Mouse (Mus musculus): ENCODE data around the gene Orc3. TPM values are rescaled to one million over a fixed set of nuclear protein-coding genes. Genes with fewer than 3 reads are reported as not detected.

Gene Orc3
- polyA plus RNA-seq, 1 experiment from 2014 or later, result 91.7 TPM

GRCm38 (mm10) chr4:34629956-34630355 is 15.2 kb upstream of the Orc3 start:
- 92% methylated on average over 1 of the region's 1 CpGs for WGBS
- H3K4me3 ChIP-seq, result no peak overlapping the region
- no peaks in the 10 kb centered on the region for H3K4me1 ChIP-seq
- no peaks in the 10 kb centered on the region for H3K27me3 ChIP-seq
- no peak for ATAC-seq
- H3K4me2 ChIP-seq, result no peak overlapping the region
- H3K9ac ChIP-seq, result no peak overlapping the region
- peaks cover 56% of the 10 kb centered on the region for H3K36me3 ChIP-seq (ENCODE audit: poor library complexity, severe bottlenecking)
- H3K27ac ChIP-seq, result no peak overlapping the region
- H3K9me3 ChIP-seq (replicated peaks), result no peaks in the 10 kb centered on the region

GRCm38 (mm10) chr4:34626401-34626800 is 11.7 kb upstream of the Orc3 start:
- 90% methylated on average over 6 of the region's 6 CpGs for WGBS
- Histone ChIP-seq H3K9me3 (replicated peaks) (no peaks in the 10 kb centered on the region), H3K27ac (no peak overlapping the region), H3K9ac (no peak overlapping the region), H3K4me1 (no peaks in the 10 kb centered on the region), H3K36me3 (ENCODE audit: poor library complexity, severe bottlenecking) (peaks cover 48% of the 10 kb centered on the region), H3K27me3 (no peaks in the 10 kb centered on the region), H3K4me2 (no peak overlapping the region), H3K4me3 (no peak overlapping the region)
- no peak for ATAC-seq

GRCm38 (mm10) chr4:34625556-34625955 is 10.8 kb upstream of the Orc3 start:
- 91% methylated on average over 4 of the region's 4 CpGs for WGBS
- H3K36me3 ChIP-seq (ENCODE audit: poor library complexity, severe bottlenecking), result peaks cover 43% of the 10 kb centered on the region
- H3K27me3 ChIP-seq, result no peaks in the 10 kb centered on the region
- no peaks in the 10 kb centered on the region for H3K4me1 ChIP-seq
- H3K27ac ChIP-seq, result no peak overlapping the region
- no peaks in the 10 kb centered on the region for H3K9me3 ChIP-seq (replicated peaks)
- no peak overlapping the region for H3K9ac ChIP-seq
- no peak overlapping the region for H3K4me3 ChIP-seq
- no peak for ATAC-seq
- H3K4me2 ChIP-seq, result no peak overlapping the region

- no peak for ATAC-seq
- Histone ChIP-seq H3K4me1 (peaks cover 26% of the 10 kb centered on the region), H3K9ac (peak overlapping the region; percentile 89), H3K4me2 (peak overlapping the region; percentile 94), H3K27me3 (no peaks in the 10 kb centered on the region), H3K4me3 (peak overlapping the region; percentile 84), H3K27ac (no peak overlapping the region), H3K36me3 (ENCODE audit: poor library complexity, severe bottlenecking) (no peaks in the 10 kb centered on the region), H3K9me3 (replicated peaks) (no peaks in the 10 kb centered on the region)
- 35% methylated on average over 8 of the region's 8 CpGs for WGBS
These were observed 1.4 kb upstream of the Orc3 start for GRCm38 (mm10) chr4:34616146-34616545.

- peak overlapping the region; percentile 82; the same call in 1 of the 2 replicates for H3K27ac ChIP-seq
- H3K4me1 ChIP-seq, result peaks cover 26% of the 10 kb centered on the region
- H3K9ac ChIP-seq, result peak overlapping the region; percentile 89
- H3K9me3 ChIP-seq (replicated peaks), result no peaks in the 10 kb centered on the region
- no peaks in the 10 kb centered on the region for H3K36me3 ChIP-seq (ENCODE audit: poor library complexity, severe bottlenecking)
- H3K27me3 ChIP-seq, result no peaks in the 10 kb centered on the region
- peak; percentile 25 for ATAC-seq
- H3K4me2 ChIP-seq, result peak overlapping the region; percentile 94
- WGBS, result 3% methylated on average over 13 of the region's 13 CpGs
- peak overlapping the region; percentile 84 for H3K4me3 ChIP-seq
These were observed 559 bp upstream of the Orc3 start for GRCm38 (mm10) chr4:34615303-34615702.

- Histone ChIP-seq H3K4me2 (peak overlapping the region; percentile 94), H3K27ac (no peak overlapping the region), H3K27me3 (no peaks in the 10 kb centered on the region), H3K4me1 (peaks cover 26% of the 10 kb centered on the region), H3K9ac (peak overlapping the region; percentile 89), H3K4me3 (peak overlapping the region; percentile 84), H3K9me3 (replicated peaks) (no peaks in the 10 kb centered on the region), H3K36me3 (ENCODE audit: poor library complexity, severe bottlenecking) (peaks cover 4% of the 10 kb centered on the region)
- 73% methylated on average over 6 of the region's 6 CpGs for WGBS
- no peak for ATAC-seq
These were observed 1.1 kb downstream of the Orc3 start for GRCm38 (mm10) chr4:34613571-34614145.

GRCm38 (mm10) chr4:34606658-34607057 is 8.1 kb downstream of the Orc3 start:
- ATAC-seq, result no peak
- WGBS, result 98% methylated on average over 10 of the region's 10 CpGs

GRCm38 (mm10) chr4:34603123-34603522 is 11.6 kb downstream of the Orc3 start:
- no peaks in the 10 kb centered on the region for H3K4me1 ChIP-seq
- H3K27ac ChIP-seq, result no peak overlapping the region
- ATAC-seq, result no peak
- no peaks in the 10 kb centered on the region for H3K9me3 ChIP-seq (replicated peaks)
- H3K27me3 ChIP-seq, result no peaks in the 10 kb centered on the region
- H3K36me3 ChIP-seq (ENCODE audit: poor library complexity, severe bottlenecking), result peaks cover 62% of the 10 kb centered on the region
- H3K9ac ChIP-seq, result no peak overlapping the region
- WGBS, result 89% methylated on average over 6 of the region's 6 CpGs
- H3K4me3 ChIP-seq, result no peak overlapping the region
- no peak overlapping the region for H3K4me2 ChIP-seq

More at GRCm38 (mm10) chr4:34606658-34607057, 8.1 kb downstream of the Orc3 start:
- peaks cover 48% of the 10 kb centered on the region for H3K36me3 ChIP-seq (ENCODE audit: poor library complexity, severe bottlenecking)
- no peaks in the 10 kb centered on the region for H3K27me3 ChIP-seq
- no peak overlapping the region for H3K4me2 ChIP-seq
- no peak overlapping the region for H3K9ac ChIP-seq
- no peak overlapping the region for H3K27ac ChIP-seq
- H3K4me1 ChIP-seq, result no peaks in the 10 kb centered on the region
- H3K4me3 ChIP-seq, result no peak overlapping the region
- H3K9me3 ChIP-seq (replicated peaks), result no peaks in the 10 kb centered on the region

GRCm38 (mm10) chr4:34584871-34585607 is 29.7 kb downstream of the Orc3 start:
- 89% methylated on average over 7 of the region's 7 CpGs for WGBS
- H3K27me3 ChIP-seq, result no peaks in the 10 kb centered on the region
- H3K4me1 ChIP-seq, result no peaks in the 10 kb centered on the region
- H3K4me2 ChIP-seq, result no peak overlapping the region
- no peak overlapping the region for H3K9ac ChIP-seq
- no peak overlapping the region for H3K27ac ChIP-seq
- no peaks in the 10 kb centered on the region for H3K9me3 ChIP-seq (replicated peaks)
- no peak for ATAC-seq
- H3K36me3 ChIP-seq (ENCODE audit: poor library complexity, severe bottlenecking), result peaks cover 60% of the 10 kb centered on the region
- no peak overlapping the region for H3K4me3 ChIP-seq

- ATAC-seq, result no peak
- no peaks in the 10 kb centered on the region for H3K4me1 ChIP-seq
- H3K27me3 ChIP-seq, result no peaks in the 10 kb centered on the region
- 92% methylated on average over 3 of the region's 3 CpGs for WGBS
- H3K9ac ChIP-seq, result no peak overlapping the region
- no peak overlapping the region for H3K4me3 ChIP-seq
- H3K4me2 ChIP-seq, result no peak overlapping the region
- no peaks in the 10 kb centered on the region for H3K9me3 ChIP-seq (replicated peaks)
- H3K36me3 ChIP-seq (ENCODE audit: poor library complexity, severe bottlenecking), result peaks cover 68% of the 10 kb centered on the region
- no peak overlapping the region for H3K27ac ChIP-seq
These were observed 31.3 kb downstream of the Orc3 start for GRCm38 (mm10) chr4:34583427-34583826.

- Histone ChIP-seq H3K27ac (no peak overlapping the region; the same call in 1 of the 2 replicates), H3K27me3 (no peaks in the 10 kb centered on the region), H3K9me3 (replicated peaks) (no peaks in the 10 kb centered on the region), H3K4me3 (no peak overlapping the region), H3K4me2 (no peak overlapping the region), H3K36me3 (ENCODE audit: poor library complexity, severe bottlenecking) (peaks cover 75% of the 10 kb centered on the region), H3K9ac (no peak overlapping the region), H3K4me1 (no peaks in the 10 kb centered on the region)
- WGBS, result 67% methylated on average over 5 of the region's 5 CpGs
- no peak for ATAC-seq
These were observed 32.3 kb downstream of the Orc3 start for GRCm38 (mm10) chr4:34582476-34582875.

- Histone ChIP-seq H3K9me3 (replicated peaks) (no peaks in the 10 kb centered on the region), H3K9ac (no peak overlapping the region), H3K4me2 (no peak overlapping the region), H3K27me3 (no peaks in the 10 kb centered on the region), H3K36me3 (ENCODE audit: poor library complexity, severe bottlenecking) (peaks cover 75% of the 10 kb centered on the region), H3K27ac (no peak overlapping the region), H3K4me1 (no peaks in the 10 kb centered on the region), H3K4me3 (no peak overlapping the region)
- 85% methylated on average over 7 of the region's 7 CpGs for WGBS
- ATAC-seq, result no peak
These were observed 32.8 kb downstream of the Orc3 start for GRCm38 (mm10) chr4:34581990-34582389.

Data from forebrain, embryonic 13.5 days (tissue).